Mouse (Mus musculus) lung, adult 2 months (tissue): Measurements from ENCODE around the gene Psenen. TPM values are rescaled to one million over a fixed set of nuclear protein-coding genes. Genes with fewer than 3 reads are reported as not detected.

Source experiments
- DNase-seq: peaks from one replicate; pipeline ENCODE4 v3.0.0; 2022
- H3K4me1 ChIP-seq: fragments of 200-500 bp; 2 replicates; pipeline ENCODE4 v1.6.1; 2011; ENCODE audit warnings: low read length; ENCODE audit not compliant: control insufficient read depth, insufficient read depth
- H3K4me3 ChIP-seq: fragments of 200-500 bp; replicated peaks from 2 replicates; pipeline ENCODE3; 2011; ENCODE audit warnings: low read depth, mild to moderate bottlenecking, control low read depth, low read length; ENCODE audit errors: extremely low read depth
- CTCF ChIP-seq: fragments of 200-500 bp; IDR thresholded peaks from 2 replicates; pipeline ENCODE4 v1.5.1; 2011; ENCODE audit warnings: mild to moderate bottlenecking, low read length, control low read depth; ENCODE audit not compliant: insufficient read depth
- POLR2A ChIP-seq: fragments of 200-500 bp; IDR thresholded peaks from 2 replicates; pipeline ENCODE4 v1.6.1; 2011; ENCODE audit warnings: low read depth, mild to moderate bottlenecking, control low read depth, low read length, borderline replicate concordance; ENCODE audit errors: extremely low read depth
- WGBS: fragments of 180-500 bp; shearing (Covaris S2); methylation state at CpG from one replicate; pipeline ENCODE4 v1.1.7; 2018; 5-methylcytosine and 5-hydroxymethylcytosine counted together
- polyA plus RNA-seq: library from polyadenylated mRNA; depleted of rRNA; stranded (reverse); fragments of >200 nt; gene quantifications from 2 replicates; pipeline ENCODE4 v1.2.3, GENCODE M21; 2012

Gene Psenen
- polyA plus RNA-seq, 1 experiment = 133 TPM

DNA sequence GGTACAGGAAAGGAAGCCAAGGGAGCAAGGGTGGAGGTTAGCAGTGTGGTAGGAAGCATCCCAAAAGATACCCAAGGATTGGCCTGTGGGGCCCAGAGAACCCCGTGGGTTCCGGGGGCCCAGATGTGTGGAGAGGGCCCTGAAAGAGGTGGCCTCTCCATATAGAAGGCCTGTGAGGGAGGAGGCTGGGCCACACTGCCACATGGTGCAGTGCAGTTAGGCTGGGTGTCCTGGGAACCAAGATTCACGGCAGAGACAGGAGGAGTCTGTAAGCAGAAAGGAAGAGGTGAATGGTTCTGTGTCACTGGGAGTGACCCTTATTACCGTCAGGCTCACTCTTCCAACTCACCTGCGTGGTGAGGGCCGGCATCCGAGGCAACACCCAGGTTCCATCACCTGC, 22.9 kb downstream of the Psenen start:
- Histone ChIP-seq H3K4me1 (peaks cover under 1% of the 10 kb centered on the region; the same call in 1 of the 2 replicates), H3K4me3 (no peak overlapping the region)
- no peak for TF ChIP-seq POLR2A
- TF ChIP-seq CTCF = no peak
- no peak for DNase-seq
- 92% methylated on average over 7 of the region's 7 CpGs for WGBS

DNA sequence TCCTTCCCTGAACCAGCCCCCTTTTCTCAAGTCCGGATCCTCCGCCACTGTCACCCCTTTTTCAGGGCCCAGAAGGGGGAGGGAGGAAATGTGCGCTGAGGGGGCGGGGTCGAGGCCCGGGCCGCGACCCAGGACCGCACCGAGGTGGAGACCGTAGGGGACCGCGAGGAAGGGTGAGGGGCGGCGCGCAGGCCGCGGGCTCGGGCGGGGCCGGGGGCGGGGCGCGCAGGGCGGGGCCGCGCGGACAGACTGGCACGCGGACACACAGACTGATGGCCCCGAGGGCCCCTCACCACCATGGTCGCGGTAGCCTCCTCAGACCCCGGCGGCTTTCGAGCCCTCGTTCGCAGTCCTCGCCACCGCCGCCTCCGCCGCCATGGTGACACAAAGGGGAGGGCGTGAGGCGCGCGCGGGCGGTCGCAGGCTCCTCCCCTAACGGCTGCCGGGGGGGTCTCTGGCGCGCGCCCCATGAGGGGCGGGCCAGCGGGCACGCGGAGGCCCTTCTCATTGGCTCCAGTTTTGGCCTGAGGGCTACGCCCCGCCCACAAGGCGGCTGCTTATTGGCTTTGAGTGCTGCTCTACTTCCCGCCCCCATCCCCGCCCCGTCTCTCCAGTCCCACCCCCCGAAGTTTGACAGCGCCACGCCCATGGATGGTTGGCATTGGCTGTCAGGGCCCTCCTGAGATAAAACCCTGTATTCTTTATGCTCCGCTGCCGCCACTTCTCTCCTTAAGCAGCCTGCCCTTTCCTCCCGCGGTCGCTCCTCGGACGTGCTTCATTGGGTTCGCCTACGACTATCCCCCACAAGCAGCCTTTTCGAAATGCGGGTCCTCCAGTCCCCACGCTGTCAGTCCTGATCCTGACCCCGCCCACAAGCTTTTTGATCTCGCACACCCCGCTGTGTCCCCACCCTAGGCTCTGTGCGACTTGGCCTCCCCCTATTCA, 28.5 kb downstream of the Psenen start, which contains the start of gene Arhgap33:
Gene Arhgap33, minus strand, starts transcription at position 428 of the 945 bp plus-strand sequence.
- 1% methylated on average over 79 of the region's 84 CpGs for WGBS
- H3K4me1 ChIP-seq = peaks cover 6% of the 10 kb centered on the region
- H3K4me3 ChIP-seq = peak within 1 kb of the TSS; percentile 87
- DNase-seq = peak; percentile 93
- no peak for TF ChIP-seq POLR2A
- no peak for TF ChIP-seq CTCF

GRCm38 (mm10) chr7:30533941-30534632, 29.3 kb downstream of the Psenen start:
- TF ChIP-seq POLR2A (no peak), CTCF (no peak)
- DNase-seq = no peak
- Histone ChIP-seq H3K4me1 (peaks cover 6% of the 10 kb centered on the region), H3K4me3 (peak overlapping the region; percentile 70)
- WGBS = 14% methylated on average over 26 of the region's 26 CpGs

DNA sequence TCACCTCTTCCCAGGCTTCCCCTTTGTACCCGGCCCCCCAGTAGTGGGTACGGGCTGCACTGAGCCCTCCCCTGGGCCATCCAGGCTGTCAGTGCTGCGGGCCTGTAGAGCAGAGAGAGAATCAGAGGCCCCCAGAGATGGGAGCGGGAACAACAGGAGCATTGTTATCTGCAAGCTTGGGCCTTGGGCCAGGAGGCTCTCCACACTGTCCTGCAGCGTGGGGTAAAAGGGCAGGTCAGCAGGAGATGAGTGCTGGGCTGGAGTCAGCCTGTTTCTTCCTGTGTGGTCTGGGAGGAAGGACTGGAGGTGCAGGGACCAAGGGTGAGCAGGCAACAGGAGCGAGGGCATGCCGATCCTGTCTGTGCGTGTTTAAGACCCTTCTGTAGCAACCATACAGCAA, 30.5 kb downstream of the Psenen start:
- H3K4me1 ChIP-seq = peaks cover 6% of the 10 kb centered on the region
- TF ChIP-seq CTCF (no peak), POLR2A (no peak)
- no peak for DNase-seq
- H3K4me3 ChIP-seq = no peak overlapping the region
- WGBS = 47% methylated on average over 8 of the region's 8 CpGs

GRCm38 (mm10) chr7:30531291-30531815, 32.1 kb downstream of the Psenen start:
- H3K4me1 ChIP-seq = peaks cover 8% of the 10 kb centered on the region
- no peak for DNase-seq
- TF ChIP-seq POLR2A (no peak), CTCF (no peak)
- H3K4me3 ChIP-seq = no peak overlapping the region
- 86% methylated on average over 9 of the region's 9 CpGs for WGBS

DNA sequence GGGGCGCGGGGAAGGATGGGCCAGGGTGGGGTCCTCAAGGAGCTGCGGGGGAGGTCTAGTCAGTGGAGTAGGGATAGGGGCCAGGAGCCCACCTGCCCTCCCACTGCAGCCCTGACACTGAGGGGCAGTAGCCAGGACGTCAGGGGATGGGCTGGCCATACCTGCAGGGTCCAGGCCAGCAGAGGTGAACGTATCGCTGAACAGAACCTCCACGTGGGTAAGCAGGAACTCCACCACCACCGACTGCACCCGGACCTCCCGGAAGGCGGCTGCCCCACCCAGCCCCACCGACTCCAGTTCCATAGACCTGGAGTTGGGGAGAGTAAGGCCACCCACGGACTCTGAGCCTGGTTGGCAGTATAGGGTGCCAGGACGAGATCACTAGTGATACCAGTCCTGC, 36.4 kb downstream of the Psenen start:
- 89% methylated on average over 14 of the region's 14 CpGs for WGBS
- Histone ChIP-seq H3K4me3 (no peak overlapping the region), H3K4me1 (peaks cover 3% of the 10 kb centered on the region; the same call in 1 of the 2 replicates)
- no peak for DNase-seq
- no peak for TF ChIP-seq CTCF
- no peak for TF ChIP-seq POLR2A

- Histone ChIP-seq H3K4me1 (peaks cover 3% of the 10 kb centered on the region; the same call in 1 of the 2 replicates), H3K4me3 (peak overlapping the region; percentile 22)
- WGBS = 47% methylated on average over 17 of the region's 17 CpGs
- TF ChIP-seq CTCF = no peak
- no peak for TF ChIP-seq POLR2A
- no peak for DNase-seq
These were observed 37.0 kb downstream of the Psenen start for GRCm38 (mm10) chr7:30526399-30526798.

DNA sequence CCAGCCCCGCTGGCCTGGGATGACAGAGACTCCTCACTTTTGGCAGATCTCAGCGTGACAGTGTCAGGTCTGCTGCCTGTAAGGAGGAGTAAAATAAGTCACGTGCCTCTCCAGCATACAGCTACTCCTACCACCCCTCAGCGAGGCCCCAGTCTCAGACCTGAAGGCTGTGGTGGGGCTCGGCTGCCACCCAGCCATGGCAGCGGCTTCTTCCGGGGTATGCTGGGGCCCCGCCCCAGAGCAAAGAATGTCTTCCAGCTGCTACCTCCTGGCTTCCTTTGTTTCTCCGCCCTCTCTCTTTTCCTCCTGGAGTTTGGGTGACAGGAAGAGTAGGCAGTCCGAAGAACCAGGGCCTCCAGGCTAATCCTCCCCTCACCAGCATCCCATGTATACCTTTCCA, 37.5 kb downstream of the Psenen start:
- TF ChIP-seq CTCF (no peak), POLR2A (0 out of 2 replicates have a peak, but pooled peaks have one; percentile 3)
- 31% methylated on average over 10 of the region's 10 CpGs for WGBS
- Histone ChIP-seq H3K4me1 (peaks cover 3% of the 10 kb centered on the region; the same call in 1 of the 2 replicates), H3K4me3 (peak overlapping the region; percentile 41)
- DNase-seq = peak; percentile 37

- H3K4me1 ChIP-seq = peaks cover 3% of the 10 kb centered on the region; the same call in 1 of the 2 replicates
- H3K4me3 ChIP-seq = no peak overlapping the region
- WGBS = 75% methylated on average over 6 of the region's 6 CpGs
- DNase-seq = no peak
- TF ChIP-seq CTCF = no peak
These were observed 38.9 kb downstream of the Psenen start for GRCm38 (mm10) chr7:30524487-30524886.

GRCm38 (mm10) chr7:30522871-30523270, 40.6 kb downstream of the Psenen start:
- Histone ChIP-seq H3K4me3 (no peak overlapping the region), H3K4me1 (peaks cover 3% of the 10 kb centered on the region; the same call in 1 of the 2 replicates)
- WGBS = 92% methylated on average over 10 of the region's 10 CpGs
- no peak for DNase-seq
- TF ChIP-seq POLR2A = no peak
- no peak for TF ChIP-seq CTCF
